ENCODE assay signal across 33 mouse cellular contexts in the genomic region with DNA sequence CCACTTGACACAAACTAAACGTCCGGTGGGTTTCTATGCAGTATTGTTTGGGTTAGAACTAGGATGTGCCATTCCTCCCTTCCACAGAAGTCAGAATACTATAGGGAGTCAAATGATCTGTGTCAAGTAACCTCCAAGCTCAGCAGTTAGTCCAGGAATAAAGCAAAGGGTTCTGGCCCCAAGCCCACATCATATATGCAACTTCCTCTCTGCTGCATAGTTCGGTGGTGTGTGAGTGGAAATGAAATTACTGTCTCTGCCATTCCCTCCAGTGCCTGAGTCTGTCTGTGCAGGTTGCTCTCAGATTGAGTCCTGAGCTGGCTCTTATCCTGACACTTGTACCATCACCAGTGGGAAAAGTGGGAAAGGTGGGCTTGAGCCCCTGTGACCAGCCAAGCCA.
DNase-seq lines count a peak whose midpoint lies in the region; ATAC-seq and TF ChIP-seq lines count a peak whose summit lies in the region.
"Had no signal": no experiment of that assay in that cellular context is flagged by ENCODE, and none has a peak within 500 bp of the region (broad histone marks: within the 10 kb centered on the region; RNA-seq: fewer than 3 reads in every experiment).

No protein-coding gene starts in this region.

- H3K27ac ChIP-seq in forebrain, postnatal 0 days (ENCODE audit: low read depth, low read length): 0 out of 2 replicates have a peak overlapping the region, but pooled peaks have one; percentile 9
- H3K27ac ChIP-seq in forebrain, embryonic 13.5 days: no peak overlapping the region
- peak overlapping the region; percentile 38; the same call in 1 of the 2 replicates for H3K27ac ChIP-seq in lung, embryonic 15.5 days
- H3K27ac ChIP-seq: gastrocnemius, adult 2 months; hindbrain, embryonic 10.5 days; kidney, postnatal 0 days; limb, embryonic 12.5 days; liver, embryonic 12.5 days; midbrain, embryonic 10.5 days; midbrain, embryonic 15.5 days; neural tube, embryonic 15.5 days had no signal

- ATAC-seq in forebrain, postnatal 0 days: no peak
- ATAC-seq in forebrain, embryonic 13.5 days: no peak
- peak; percentile 55; the same call in 1 of the 2 replicates for ATAC-seq in lung, embryonic 15.5 days (ENCODE audit: borderline replicate concordance, extremely low read depth, low FRiP score, low TSS enrichment)
- ATAC-seq in megakaryocyte progenitor cell, adult 5-6 weeks (replicated peaks; ENCODE audit: poor library complexity): peak; percentile 31; the same call in 1 of the 2 replicates
- ATAC-seq: activated CD4-positive, CD25-positive, alpha-beta regulatory T cell, adult 4 months; CD4-positive, CD25-positive, alpha-beta regulatory T cell, adult 4 months; forebrain, embryonic 14.5 days; hindbrain, embryonic 16.5 days; liver, embryonic 12.5 days; liver, postnatal 0 days; midbrain, embryonic 15.5 days had no signal

- 53% methylated on average over 3 of the region's 3 CpGs for WGBS in forebrain, postnatal 0 days
- 72% methylated on average over 3 of the region's 3 CpGs for WGBS in forebrain, embryonic 13.5 days
- WGBS in lung, embryonic 15.5 days: 17% methylated on average over 3 of the region's 3 CpGs

- peaks cover 24% of the 10 kb centered on the region for H3K4me1 ChIP-seq in forebrain, postnatal 0 days (ENCODE audit: insufficient read depth)
- peaks cover 51% of the 10 kb centered on the region for H3K4me1 ChIP-seq in forebrain, embryonic 13.5 days
- peaks cover 23% of the 10 kb centered on the region for H3K4me1 ChIP-seq in lung, embryonic 15.5 days

- H3K27me3 ChIP-seq in forebrain, postnatal 0 days (ENCODE audit: insufficient read depth, low read length): no peaks in the 10 kb centered on the region
- no peaks in the 10 kb centered on the region for H3K27me3 ChIP-seq in forebrain, embryonic 13.5 days
- no peaks in the 10 kb centered on the region for H3K27me3 ChIP-seq in lung, embryonic 15.5 days
- H3K27me3 ChIP-seq: limb, embryonic 12.5 days; liver, embryonic 12.5 days; midbrain, embryonic 15.5 days; neural tube, embryonic 15.5 days had no signal

- no peak overlapping the region for H3K4me2 ChIP-seq in forebrain, postnatal 0 days (ENCODE audit: low read depth)
- H3K4me2 ChIP-seq in forebrain, embryonic 13.5 days: no peak overlapping the region
- no peak overlapping the region for H3K4me2 ChIP-seq in lung, embryonic 15.5 days
- H3K4me2 ChIP-seq: limb, embryonic 12.5 days; liver, embryonic 12.5 days; midbrain, embryonic 15.5 days; neural tube, embryonic 15.5 days had no signal

- DNase-seq in forebrain, postnatal 0 days: no peak
- no peak for DNase-seq in lung, postnatal 25 days (ENCODE audit: low spot score)
- peak; percentile 39 for DNase-seq in A20 (ENCODE audit: low read depth, low spot score)
- no peak for DNase-seq in adrenal gland, postnatal 10 days
- no peak for DNase-seq in MN1 (ENCODE audit: low spot score)
- DNase-seq: adrenal gland, adult 2 months; cerebellum, adult 8-10 months; cerebellum, postnatal 25 days; gastrocnemius, adult 2 months; gastrocnemius, postnatal 36 days; heart, postnatal 14 days; kidney, adult 18-20 months; kidney, postnatal 4 days; layer of hippocampus, adult 9-11 months; liver, postnatal 0 days; retina, postnatal 1 day; right cerebral cortex, postnatal 14 days; thymus, adult 18-20 months; thymus, postnatal 36 days had no signal

- H3K9ac ChIP-seq in forebrain, postnatal 0 days: no peak overlapping the region
- no peak overlapping the region for H3K9ac ChIP-seq in forebrain, embryonic 13.5 days
- H3K9ac ChIP-seq in lung, embryonic 15.5 days: no peak overlapping the region
- H3K9ac ChIP-seq: limb, embryonic 12.5 days; liver, embryonic 12.5 days; liver, postnatal 0 days; midbrain, embryonic 15.5 days; neural tube, embryonic 15.5 days had no signal

- no peak for TF ChIP-seq CTCF in forebrain, postnatal 0 days (IDR thresholded peaks at IDR 0.05; ENCODE audit: low read depth)

- H3K9me3 ChIP-seq in forebrain, postnatal 0 days (ENCODE audit: low read length): no peaks in the 10 kb centered on the region
- H3K9me3 ChIP-seq in forebrain, embryonic 13.5 days (replicated peaks): no peaks in the 10 kb centered on the region
- no peaks in the 10 kb centered on the region for H3K9me3 ChIP-seq in lung, embryonic 15.5 days
- H3K9me3 ChIP-seq: hindbrain, embryonic 10.5 days; limb, embryonic 12.5 days; liver, embryonic 12.5 days; midbrain, embryonic 10.5 days; midbrain, embryonic 15.5 days; neural tube, embryonic 15.5 days had no signal

- H3K36me3 ChIP-seq in forebrain, postnatal 0 days (ENCODE audit: insufficient read depth): no peaks in the 10 kb centered on the region
- no peaks in the 10 kb centered on the region for H3K36me3 ChIP-seq in forebrain, embryonic 13.5 days (ENCODE audit: poor library complexity, severe bottlenecking)
- no peaks in the 10 kb centered on the region for H3K36me3 ChIP-seq in lung, embryonic 15.5 days
- H3K36me3 ChIP-seq: hindbrain, embryonic 10.5 days; limb, embryonic 12.5 days; midbrain, embryonic 10.5 days; midbrain, embryonic 15.5 days; neural tube, embryonic 15.5 days had no signal

- no peak overlapping the region for H3K4me3 ChIP-seq in forebrain, postnatal 0 days (ENCODE audit: low read depth, low read length)
- no peak overlapping the region for H3K4me3 ChIP-seq in forebrain, embryonic 13.5 days
- no peak overlapping the region for H3K4me3 ChIP-seq in lung, embryonic 15.5 days
- H3K4me3 ChIP-seq: gastrocnemius, adult 2 months; hindbrain, embryonic 10.5 days; limb, embryonic 12.5 days; liver, embryonic 12.5 days; midbrain, embryonic 10.5 days; midbrain, embryonic 15.5 days; neural tube, embryonic 15.5 days had no signal

Comparison
In these comparisons a context has a peak if more than half of its experiments do, and no peak if none do; other contexts are left out.
1. ATAC-seq: peak in lung, embryonic 15.5 days (single experiment) and megakaryocyte progenitor cell, adult 5-6 weeks (single experiment); none in forebrain, postnatal 0 days (single experiment) and forebrain, embryonic 13.5 days (single experiment).